Mouse (Mus musculus) liver, adult 2 months (tissue): ENCODE measurements around the gene Plekha3. TPM values are rescaled to one million over a fixed set of nuclear protein-coding genes. Genes with fewer than 3 reads are reported as not detected.

ENCODE experiments used
- DNase-seq: peaks from one replicate; pipeline ENCODE4 v3.0.0-alpha.2; 2011; ENCODE audit warnings: low read depth, low spot score; ENCODE audit errors: extremely low read depth
- H3K27ac ChIP-seq: fragments of 200-500 bp; replicated peaks from 2 replicates; pipeline ENCODE4 v1.5.1; 2012; ENCODE audit warnings: low read depth, mild to moderate bottlenecking, control low read depth, inconsistent platforms, low read length; ENCODE audit not compliant: insufficient read depth
- H3K27me3 ChIP-seq: fragments of 200-500 bp; 2 replicates; pipeline ENCODE4 v1.6.1; 2012; ENCODE audit warnings: mild to moderate bottlenecking, moderate library complexity, low read length, inconsistent platforms; ENCODE audit not compliant: control insufficient read depth, insufficient read depth
- H3K36me3 ChIP-seq: fragments of 200-500 bp; 2 replicates; pipeline ENCODE4 v1.6.1; 2012; ENCODE audit warnings: low read length, inconsistent platforms; ENCODE audit not compliant: control insufficient read depth, insufficient read depth
- H3K4me1 ChIP-seq: fragments of 200-500 bp; 2 replicates; pipeline ENCODE4 v1.6.1; 2011; ENCODE audit warnings: low read length; ENCODE audit not compliant: control insufficient read depth, insufficient read depth
- H3K4me3 ChIP-seq: fragments of 200-500 bp; 2 replicates; pipeline ENCODE4 v1.5.1; 2011; ENCODE audit warnings: low read depth, mild to moderate bottlenecking, control low read depth, low read length, moderate library complexity; ENCODE audit not compliant: insufficient read depth
- H3K79me2 ChIP-seq: fragments of 200-500 bp; 2 replicates; pipeline ENCODE4 v1.6.1; 2012; ENCODE audit warnings: inconsistent platforms, mild to moderate bottlenecking, low read length, moderate library complexity; ENCODE audit not compliant: control insufficient read depth, insufficient read depth
- H3K9ac ChIP-seq: fragments of 200-500 bp; 2 replicates; pipeline ENCODE4 v1.6.1; 2012; ENCODE audit warnings: low read depth, mild to moderate bottlenecking, control low read depth, inconsistent platforms, low read length
- CTCF ChIP-seq: fragments of 200-500 bp; IDR thresholded peaks from 2 replicates; pipeline ENCODE4 v1.5.1; 2011; ENCODE audit warnings: low read depth, low read length, control low read depth
- POLR2A ChIP-seq: fragments of 200-500 bp; IDR thresholded peaks from 2 replicates; pipeline ENCODE4 v1.6.1; 2011; ENCODE audit warnings: low read length, control low read depth; ENCODE audit not compliant: insufficient read depth; ENCODE audit errors: extremely low read depth
- WGBS: fragments of 180-500 bp; shearing (Covaris S2); methylation state at CpG from one replicate; pipeline ENCODE4 v1.1.7; 2018; 5-methylcytosine and 5-hydroxymethylcytosine counted together
- polyA plus RNA-seq: library from polyadenylated mRNA; depleted of rRNA; stranded (reverse); fragments of >200 nt; gene quantifications from 2 replicates; pipeline ENCODE4 v1.2.3, GENCODE M21; 2012; rRNA removed
- total RNA-seq: library from RNA; depleted of rRNA; stranded (reverse); fragments of >200 nt; gene quantifications from 2 replicates; pipeline ENCODE4 v1.2.3, GENCODE M21; 2014; rRNA removed

Gene Plekha3
- total RNA-seq (13.5 and 14.3 TPM in 2 replicates), polyA plus RNA-seq (7.4 and 9.3 TPM in 2 replicates)

DNA sequence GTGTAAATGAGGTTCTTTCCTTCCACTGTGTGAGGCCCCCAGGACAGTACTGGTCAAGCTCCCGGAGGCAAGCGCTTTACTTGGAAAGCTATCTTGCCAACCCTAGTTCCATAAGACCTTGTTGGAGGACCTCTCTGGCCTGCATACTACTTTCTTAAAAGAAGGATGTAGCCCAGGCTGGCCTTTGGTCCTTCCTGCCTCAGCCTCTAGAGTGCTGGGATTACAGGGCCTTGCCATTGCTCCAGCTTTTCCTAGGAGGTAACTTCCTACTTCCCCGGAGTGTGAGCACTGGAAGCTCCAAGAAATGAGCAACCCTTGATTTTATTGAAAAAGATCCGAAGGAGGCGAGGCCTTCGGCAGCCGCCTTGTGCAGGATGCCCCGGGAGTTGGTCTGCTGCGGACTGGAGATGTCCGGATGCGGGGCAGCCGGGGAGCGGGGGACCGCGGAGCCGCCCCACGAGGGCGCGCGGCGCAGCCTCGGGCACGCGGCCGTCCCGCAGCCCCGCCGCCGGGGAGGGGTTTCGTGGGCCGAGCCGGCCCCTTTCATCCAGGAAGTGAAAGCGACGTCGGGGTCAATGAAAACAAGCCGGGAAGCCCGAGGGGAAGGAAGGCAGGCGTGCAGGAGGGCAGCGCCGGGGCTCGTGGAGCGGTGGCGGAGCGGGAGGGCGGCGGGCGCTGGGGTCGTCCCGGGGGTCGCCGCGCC is at the start of gene Plekha3:
TSS of gene Plekha3 (plus strand) at position 557 of the 703 bp plus-strand sequence.
- DNase-seq = peak; percentile 58
- H3K9ac ChIP-seq = peak within 1 kb of the TSS; percentile 77
- WGBS = 5% methylated on average over 48 of the region's 52 CpGs
- TF ChIP-seq POLR2A = 0 out of 2 replicates have a peak, but pooled peaks have one; percentile 38
- TF ChIP-seq CTCF = no peak
- peak within 1 kb of the TSS; percentile 71 for H3K4me3 ChIP-seq
- H3K79me2 ChIP-seq = peaks cover 15% of the 10 kb centered on the region; the same call in 1 of the 2 replicates
- peak within 1 kb of the TSS; percentile 26 for H3K27ac ChIP-seq
- peaks cover 11% of the 10 kb centered on the region for H3K4me1 ChIP-seq
- no peaks in the 10 kb centered on the region for H3K36me3 ChIP-seq
- no peaks in the 10 kb centered on the region for H3K27me3 ChIP-seq

DNA sequence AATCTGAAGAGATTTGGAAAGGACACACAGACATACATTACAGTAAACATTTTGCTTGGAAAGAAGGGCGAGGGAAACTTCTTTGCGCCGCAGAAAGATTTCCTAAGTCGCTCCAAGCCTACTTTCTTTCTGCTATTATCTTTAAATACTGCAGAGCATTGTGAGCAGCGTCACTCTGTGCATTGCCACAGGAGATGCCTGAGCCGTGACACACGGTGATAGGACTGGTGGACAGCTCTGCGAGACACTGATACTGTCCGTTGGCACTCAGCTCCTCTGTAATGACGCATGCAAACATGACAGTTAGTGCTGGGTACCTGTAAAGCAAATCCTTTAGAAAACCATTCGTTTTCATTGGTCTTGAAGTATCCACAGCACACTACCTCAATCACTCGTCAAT is 44.8 kb upstream of the Plekha3 start:
- no peak for DNase-seq
- H3K4me3 ChIP-seq = no peak overlapping the region
- peaks cover 47% of the 10 kb centered on the region for H3K36me3 ChIP-seq
- no peak overlapping the region for H3K9ac ChIP-seq
- H3K27me3 ChIP-seq = no peaks in the 10 kb centered on the region
- TF ChIP-seq CTCF (no peak), POLR2A (no peak)
- no peaks in the 10 kb centered on the region for H3K79me2 ChIP-seq
- 96% methylated on average over 12 of the region's 12 CpGs for WGBS
- H3K4me1 ChIP-seq = no peaks in the 10 kb centered on the region
- H3K27ac ChIP-seq = no peak overlapping the region

- Histone ChIP-seq H3K4me3 (no peak overlapping the region), H3K36me3 (peaks cover 53% of the 10 kb centered on the region), H3K79me2 (no peaks in the 10 kb centered on the region), H3K27me3 (no peaks in the 10 kb centered on the region), H3K4me1 (no peaks in the 10 kb centered on the region), H3K9ac (no peak overlapping the region), H3K27ac (no peak overlapping the region)
- 84% methylated on average over 4 of the region's 4 CpGs for WGBS
- peak; percentile 10 for DNase-seq
- no peak for TF ChIP-seq POLR2A
- TF ChIP-seq CTCF = no peak
Observed at GRCm38 (mm10) chr2:76631600-76631999, 43.5 kb upstream of the Plekha3 start.

DNA sequence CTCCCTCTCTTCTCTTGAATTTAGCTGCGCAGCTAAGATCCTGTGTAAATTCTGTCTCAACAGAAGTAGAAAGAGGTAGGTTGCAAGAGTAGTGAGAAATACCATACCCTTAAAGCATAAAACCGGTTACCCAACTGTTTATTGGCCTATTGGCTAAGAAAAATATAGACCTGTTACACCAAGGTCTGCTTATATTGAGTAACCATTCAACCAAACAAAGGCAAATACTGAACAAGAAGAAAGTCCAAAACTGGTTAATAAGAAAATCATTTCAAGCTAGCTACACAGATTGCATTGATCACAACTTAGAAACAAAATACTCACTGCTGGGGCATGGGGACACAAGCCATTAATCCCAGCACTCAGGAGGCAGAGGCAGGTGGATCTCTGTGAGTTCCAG is 35.4 kb upstream of the Plekha3 start:
- Histone ChIP-seq H3K79me2 (no peaks in the 10 kb centered on the region), H3K27me3 (no peaks in the 10 kb centered on the region), H3K4me3 (no peak overlapping the region), H3K4me1 (no peaks in the 10 kb centered on the region), H3K36me3 (peaks cover 51% of the 10 kb centered on the region), H3K9ac (no peak overlapping the region), H3K27ac (no peak overlapping the region)
- no peak for TF ChIP-seq CTCF
- TF ChIP-seq POLR2A = no peak
- peak; percentile 55 for DNase-seq
- 58% methylated on average over 2 of the region's 2 CpGs for WGBS

GRCm38 (mm10) chr2:76643801-76644200 is 31.3 kb upstream of the Plekha3 start:
- TF ChIP-seq CTCF (no peak), POLR2A (no peak)
- Histone ChIP-seq H3K9ac (no peak overlapping the region), H3K79me2 (0 out of 2 replicates have a peak, but pooled peaks cover 8% of the 10 kb centered on the region), H3K4me3 (no peak overlapping the region), H3K4me1 (peaks cover 5% of the 10 kb centered on the region; the same call in 1 of the 2 replicates), H3K27me3 (no peaks in the 10 kb centered on the region), H3K27ac (no peak overlapping the region), H3K36me3 (peaks cover 30% of the 10 kb centered on the region)
- no peak for DNase-seq

GRCm38 (mm10) chr2:76647441-76647869 is 27.6 kb upstream of the Plekha3 start:
- peak overlapping the region; percentile 75 for H3K9ac ChIP-seq
- peaks cover 5% of the 10 kb centered on the region; the same call in 1 of the 2 replicates for H3K4me1 ChIP-seq
- peaks cover 7% of the 10 kb centered on the region; the same call in 1 of the 2 replicates for H3K36me3 ChIP-seq
- TF ChIP-seq CTCF (no peak), POLR2A (no peak)
- 0 out of 2 replicates have a peak, but pooled peaks cover 8% of the 10 kb centered on the region for H3K79me2 ChIP-seq
- no peaks in the 10 kb centered on the region for H3K27me3 ChIP-seq
- 0 out of 2 replicates have a peak overlapping the region, but pooled peaks have one; percentile 6 for H3K27ac ChIP-seq
- WGBS = 1% methylated on average over 32 of the region's 32 CpGs
- peak overlapping the region; percentile 81 for H3K4me3 ChIP-seq
- DNase-seq = no peak
